15 mouse cellular contexts compared by ENCODE assay signal in genomic region chr2:66019235-66019634, GRCm38 (mm10).
"Had no signal": no experiment of that assay in that cellular context is flagged by ENCODE, and none has a peak within 500 bp of the region (broad histone marks: within the 10 kb centered on the region; RNA-seq: fewer than 3 reads in every experiment).

No protein-coding gene starts in this region.

- H3K9ac ChIP-seq: intestine, embryonic 15.5 days; liver, embryonic 15.5 days had no signal

- ATAC-seq: intestine, embryonic 15.5 days; lung, postnatal 0 days had no signal

- H3K36me3 ChIP-seq: intestine, embryonic 15.5 days; liver, embryonic 15.5 days had no signal

- H3K27ac ChIP-seq: intestine, embryonic 15.5 days; layer of hippocampus, adult 2 months; limb, embryonic 10.5 days; liver, embryonic 15.5 days had no signal

- H3K4me3 ChIP-seq: intestine, embryonic 15.5 days; layer of hippocampus, adult 2 months; limb, embryonic 10.5 days; liver, embryonic 15.5 days had no signal

- H3K4me1 ChIP-seq: intestine, embryonic 15.5 days; limb, embryonic 10.5 days; liver, embryonic 15.5 days had no signal

- H3K4me2 ChIP-seq: intestine, embryonic 15.5 days; liver, embryonic 11.5 days; liver, embryonic 15.5 days had no signal

- H3K27me3 ChIP-seq: intestine, embryonic 15.5 days; liver, embryonic 15.5 days had no signal

- DNase-seq: kidney, adult 18-20 months; kidney, postnatal 10 days; kidney, postnatal 4 days; lung, adult 2 months; lung, postnatal 36 days; right cerebral cortex, adult 18-20 months; right cerebral cortex, postnatal 25 days; thymus, adult 18-20 months; thymus, postnatal 14 days had no signal

- H3K9me3 ChIP-seq: intestine, embryonic 15.5 days; limb, embryonic 10.5 days; liver, embryonic 15.5 days had no signal
